Mouse (Mus musculus) cerebellum, adult 8-10 months (tissue): Measurements from ENCODE around the gene Meis1.

Source experiments
- DNase-seq: peaks from one replicate; pipeline ENCODE4 v3.0.0; 2022

Meis1 gene

GRCm38 (mm10) chr11:19018489-19019203 lies at the start of gene Meis1:
Gene Meis1 (minus strand): TSS chr11:19018985.
- DNase-seq: peak; percentile 92

DNA sequence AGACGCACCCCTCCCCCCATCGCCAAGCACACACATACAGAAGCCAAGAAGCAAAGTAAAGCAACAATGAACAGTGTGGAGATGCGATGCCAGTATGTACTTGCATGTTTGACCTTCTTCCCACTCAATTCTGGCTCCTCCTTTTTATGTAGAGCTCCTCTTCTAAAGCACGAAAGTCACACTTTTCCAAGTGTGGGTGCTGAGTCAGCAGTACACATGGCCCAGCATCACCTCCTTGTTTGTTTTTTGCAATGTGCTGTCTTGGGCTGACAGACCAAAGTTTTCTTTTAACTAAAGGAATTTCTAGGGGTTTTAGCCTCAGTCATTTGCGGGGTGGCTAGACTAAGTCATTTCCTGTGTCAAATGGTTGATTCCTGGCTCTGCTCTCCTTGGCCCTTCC lies 48.5 kb upstream of the Meis1 start:
- no peak for DNase-seq

- no peak for DNase-seq
Observed at GRCm38 (mm10) chr11:19049276-19049675, 30.5 kb upstream of the Meis1 start.

GRCm38 (mm10) chr11:19036595-19037166 lies 17.9 kb upstream of the Meis1 start:
- DNase-seq: no peak

DNA sequence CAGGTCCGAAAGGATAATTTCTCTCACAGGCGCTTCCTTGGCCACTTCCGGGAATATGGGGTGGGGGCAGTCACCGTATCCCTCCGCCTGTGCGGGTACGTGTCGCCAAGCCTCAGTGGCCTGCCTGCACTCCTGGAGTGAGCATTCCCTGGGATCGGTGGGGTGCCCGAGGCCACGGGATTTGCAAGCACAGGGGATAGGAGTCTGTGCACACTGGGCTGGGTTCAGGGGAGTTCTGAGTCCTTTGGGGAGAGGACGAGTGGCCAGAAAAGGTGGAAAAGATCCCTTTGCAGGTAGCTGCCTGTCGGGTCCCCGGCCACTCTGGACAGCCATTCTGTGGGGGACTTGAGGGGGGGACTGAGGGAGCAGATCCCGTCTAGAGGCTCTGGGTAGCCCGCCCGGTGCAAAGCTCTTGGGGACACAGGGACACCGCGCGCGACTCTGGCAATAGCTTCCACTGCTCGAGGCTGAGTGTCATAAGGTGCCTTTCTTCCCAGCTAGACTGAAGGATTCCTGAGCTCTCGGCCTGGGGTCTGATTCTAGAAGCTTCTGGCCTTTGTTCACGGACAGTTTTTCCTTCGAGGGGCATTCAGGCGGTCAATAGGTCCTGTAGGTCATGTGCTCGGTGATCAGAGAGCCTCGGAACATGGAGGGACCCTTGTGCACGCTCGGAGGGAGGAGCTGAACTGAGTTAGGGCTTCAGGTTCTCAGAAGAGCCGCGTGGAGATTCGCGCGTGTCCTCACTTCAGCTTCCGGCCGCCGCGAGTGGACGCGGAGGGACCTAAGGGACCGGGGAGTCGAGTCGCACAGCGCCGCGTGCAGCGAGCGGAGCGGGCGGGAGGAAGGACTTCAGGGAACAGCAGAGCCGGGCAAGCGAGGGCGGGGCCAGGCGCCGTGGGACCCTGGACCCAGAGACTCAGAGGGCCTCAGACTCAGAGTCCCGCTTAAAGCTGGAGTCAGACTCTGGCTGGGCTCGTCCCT lies 8.1 kb upstream of the Meis1 start:
- DNase-seq: no peak

DNA sequence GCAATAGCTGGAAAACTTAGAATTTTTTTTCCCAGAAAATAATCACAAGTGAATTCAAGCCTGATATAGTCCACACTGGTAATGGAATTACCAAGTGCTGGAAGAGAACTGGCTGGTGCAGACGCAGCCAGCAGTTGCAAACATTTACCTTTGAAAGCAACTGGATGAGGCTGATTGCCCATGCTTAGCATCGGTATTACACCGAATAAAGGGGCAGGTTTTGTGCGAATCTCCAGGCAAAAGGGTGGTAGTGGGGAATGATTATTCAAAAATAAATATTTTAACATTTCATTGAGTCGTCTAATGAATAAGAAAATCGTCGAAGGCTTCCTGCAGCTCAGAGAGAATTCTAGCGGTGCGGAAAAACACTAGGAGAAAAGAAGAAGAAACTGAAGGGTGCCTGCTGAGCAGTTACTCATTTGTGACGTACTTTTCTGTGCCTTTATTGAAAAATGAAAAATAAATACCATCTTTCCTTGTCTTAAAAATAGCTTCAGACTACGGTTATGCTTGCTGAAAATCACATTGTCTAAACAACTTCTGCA lies 7.3 kb upstream of the Meis1 start:
- no peak for DNase-seq

- peak; percentile 70 for DNase-seq
Observed at GRCm38 (mm10) chr11:19024496-19025265, 5.9 kb upstream of the Meis1 start.

DNA sequence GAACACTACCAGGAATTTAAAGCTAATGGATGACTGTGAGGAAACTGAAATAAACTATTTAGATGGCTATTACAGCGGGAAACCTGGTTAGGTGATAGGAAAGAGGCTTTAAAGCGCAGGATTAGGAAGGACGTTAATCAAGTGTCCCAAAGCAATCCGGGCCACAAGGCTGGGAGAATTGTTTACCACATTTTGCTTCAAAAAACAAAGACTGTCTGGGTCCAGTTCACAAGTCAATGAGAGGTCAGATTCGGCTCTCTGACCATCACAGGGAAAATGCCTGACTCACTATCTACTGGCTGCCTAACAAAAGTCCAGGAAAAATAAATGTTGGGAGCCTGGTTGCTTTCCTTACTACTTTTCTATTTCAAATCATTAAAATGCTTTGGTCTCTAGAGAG lies 4.6 kb upstream of the Meis1 start:
- DNase-seq: no peak

GRCm38 (mm10) chr11:19022576-19022975 lies 3.8 kb upstream of the Meis1 start:
- no peak for DNase-seq

DNA sequence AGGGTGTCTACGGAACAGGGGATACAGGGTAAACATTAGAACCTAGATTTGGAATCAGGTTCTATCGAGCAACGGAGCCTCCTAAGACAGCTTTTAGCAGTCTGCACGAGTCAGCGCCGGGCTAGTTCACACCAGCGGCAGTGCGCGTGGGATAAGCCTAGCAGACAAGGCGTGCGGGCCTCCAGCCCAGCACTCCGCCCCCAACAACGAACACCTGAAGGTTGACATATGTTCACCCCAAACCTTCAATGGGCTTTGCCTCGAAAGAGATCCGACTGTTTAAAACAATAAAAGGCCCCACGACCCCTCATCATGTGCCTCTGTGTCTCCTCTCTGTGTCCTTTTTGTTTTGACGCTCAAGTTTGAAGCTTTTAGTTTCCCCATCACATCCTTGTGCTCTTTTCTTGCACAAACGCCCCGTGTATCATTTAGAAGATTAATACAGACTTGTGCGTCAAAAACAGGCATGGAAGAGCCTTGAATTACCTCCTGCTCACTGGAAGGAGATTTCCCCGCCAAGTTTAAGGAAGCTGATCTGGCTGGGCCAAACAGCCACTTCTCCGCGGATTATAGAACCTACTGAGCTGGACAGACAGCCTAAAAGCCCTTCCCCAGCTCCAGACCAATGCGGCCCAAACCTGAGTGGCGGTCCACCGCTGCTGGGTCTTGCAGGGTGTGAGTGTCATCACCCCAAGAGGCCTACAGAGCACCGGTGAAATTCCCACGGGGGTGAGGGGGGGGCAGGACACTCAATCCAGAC lies 2.3 kb upstream of the Meis1 start:
- DNase-seq: peak; percentile 65

DNA sequence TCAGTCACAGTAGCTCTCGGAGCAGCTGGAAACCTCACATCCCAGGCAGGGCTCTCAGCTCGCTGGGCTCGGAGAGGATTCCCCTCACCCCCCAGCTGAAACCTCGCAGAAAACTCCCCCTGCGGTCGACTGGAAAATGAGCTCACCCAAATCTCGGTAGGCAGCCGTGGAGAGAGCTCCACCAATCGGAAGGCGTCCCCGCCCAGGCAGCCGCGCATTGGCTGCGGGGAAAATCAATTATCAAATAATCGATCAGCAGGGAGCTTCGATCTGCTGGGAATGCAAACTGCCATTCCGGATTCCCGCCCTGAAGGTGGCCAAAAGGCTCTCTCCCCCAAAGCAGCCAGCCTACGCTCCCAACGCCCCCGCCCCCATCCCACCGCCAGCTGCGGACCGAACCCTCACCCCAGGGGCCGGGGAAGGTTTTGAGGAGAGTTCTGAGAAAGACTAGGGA lies 1.6 kb upstream of the Meis1 start:
- DNase-seq: peak; percentile 94

GRCm38 (mm10) chr11:19019204-19020171 lies 703 bp upstream of the Meis1 start:
- peak; percentile 61 for DNase-seq

- no peak for DNase-seq
Observed at GRCm38 (mm10) chr11:19017719-19018413, 919 bp downstream of the Meis1 start.

- DNase-seq: no peak
Observed at GRCm38 (mm10) chr11:19017262-19017661, 1.5 kb downstream of the Meis1 start.

DNA sequence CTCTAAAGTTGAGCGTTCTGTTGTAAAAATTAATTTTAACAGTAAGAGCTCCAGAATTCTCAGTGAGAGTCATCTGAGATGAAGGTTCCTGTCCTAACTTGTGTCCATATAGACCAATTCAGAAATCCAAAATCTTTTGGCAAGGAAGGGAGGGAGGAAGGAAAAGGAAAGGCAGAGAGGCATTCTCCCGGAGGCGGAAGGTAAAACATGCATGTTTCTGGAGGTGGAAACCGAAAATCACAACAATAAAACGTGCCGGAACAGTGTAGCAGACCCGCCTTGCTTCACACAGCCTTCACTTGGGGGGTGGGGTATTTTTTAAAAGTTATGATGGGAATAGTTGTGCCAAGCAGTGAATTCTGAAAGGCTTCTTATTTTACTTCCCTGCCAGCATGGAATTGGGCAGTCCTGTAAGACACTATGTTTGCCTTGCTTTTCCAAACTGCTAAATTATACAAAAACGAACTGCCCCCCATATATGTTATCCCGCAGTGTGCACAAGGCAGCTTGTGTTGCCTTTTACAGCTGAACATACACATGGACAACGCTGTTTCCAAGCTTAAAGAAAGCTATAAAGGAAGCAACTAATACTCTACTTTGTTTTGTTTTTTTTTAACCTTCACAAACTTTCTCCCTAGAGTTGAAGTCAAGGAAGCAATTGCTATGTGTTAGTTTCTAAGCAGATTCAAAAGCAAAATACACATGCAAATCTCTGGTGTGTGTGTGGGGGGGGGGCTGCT lies 2.1 kb downstream of the Meis1 start:
- DNase-seq: no peak

GRCm38 (mm10) chr11:19015731-19016461 lies 2.9 kb downstream of the Meis1 start:
- no peak for DNase-seq

GRCm38 (mm10) chr11:19015381-19015730 lies 3.4 kb downstream of the Meis1 start:
- no peak for DNase-seq

- peak; percentile 56 for DNase-seq
Observed at GRCm38 (mm10) chr11:19014441-19015161, 4.2 kb downstream of the Meis1 start.
